Mouse (Mus musculus) forebrain, postnatal 0 days (tissue): ENCODE results near the gene Synpo2l. TPM values are rescaled to one million over a fixed set of nuclear protein-coding genes. Genes with fewer than 3 reads are reported as not detected.

ENCODE experiments used
- ATAC-seq: fragments of 200-750 bp; cut with Nextera tagmentation; 2 replicates; pipeline ENCODE4 v1.8.0; 2017; ENCODE audit warnings: mild to moderate bottlenecking, moderate library complexity
- DNase-seq: peaks from one replicate; pipeline ENCODE4 v3.0.0-alpha.2; 2015
- H3K27ac ChIP-seq: fragments of 300-500 bp; sonication (generic); 2 replicates; pipeline ENCODE4 v1.5.1; 2014; ENCODE audit warnings: low read depth, mild to moderate bottlenecking, antibody characterized with exemption, low read length, moderate library complexity, mixed read lengths
- H3K27me3 ChIP-seq: fragments of 300-500 bp; sonication (generic); 2 replicates; pipeline ENCODE4 v1.6.1; 2014; ENCODE audit warnings: mild to moderate bottlenecking, low read length, mixed read lengths; ENCODE audit not compliant: insufficient read depth
- H3K36me3 ChIP-seq: fragments of 300-500 bp; sonication (generic); 2 replicates; pipeline ENCODE4 v1.6.1; 2014; ENCODE audit warnings: mild to moderate bottlenecking, moderate library complexity; ENCODE audit not compliant: insufficient read depth
- H3K4me1 ChIP-seq: fragments of 300-500 bp; sonication (generic); 2 replicates; pipeline ENCODE4 v1.6.1; 2014; ENCODE audit warnings: antibody characterized with exemption; ENCODE audit not compliant: insufficient read depth
- H3K4me2 ChIP-seq: fragments of 300-500 bp; sonication (generic); 2 replicates; pipeline ENCODE4 v1.6.1; 2014; ENCODE audit warnings: low read depth, mild to moderate bottlenecking, moderate library complexity
- H3K4me3 ChIP-seq: fragments of 300-500 bp; sonication (generic); 2 replicates; pipeline ENCODE4 v1.5.1; 2014; ENCODE audit warnings: low read depth, low read length, mixed read lengths
- H3K9ac ChIP-seq: fragments of 300-500 bp; sonication (generic); 2 replicates; pipeline ENCODE4 v1.6.1; 2014; ENCODE audit warnings: mild to moderate bottlenecking
- H3K9me3 ChIP-seq: fragments of 300-500 bp; sonication (generic); 2 replicates; pipeline ENCODE4 v1.6.1; 2016; ENCODE audit warnings: low read length
- CTCF ChIP-seq: sonication (generic); IDR thresholded peaks from 2 replicates; pipeline ENCODE4 v1.5.1; 2016; ENCODE audit warnings: antibody characterized with exemption, control low read depth, low read depth
- WGBS: fragments of 180-500 bp; shearing (Covaris S2); extraction: QIAGEN DNeasy Blood & Tissue Kit; methylation state at CpG from one replicate; pipeline ENCODE4 v1.1.7; 2014; 5-methylcytosine and 5-hydroxymethylcytosine counted together
- polyA plus RNA-seq: library from polyadenylated mRNA; unstranded; fragments of >200 nt; fragmentation: Nextera tagmentation; extraction: Ambion mirVana; gene quantifications from 2 replicates; pipeline ENCODE4 v1.2.1, GENCODE M21; 2015
- total RNA-seq: library from RNA; depleted of rRNA; stranded (reverse); fragments of >200 nt; gene quantifications from 2 replicates; pipeline ENCODE4 v1.2.3, GENCODE M21; 2014

Synpo2l gene
- total and polyA plus RNA-seq, 2 experiments from 2014 or later: 0.17 to 0.24 TPM

- Histone ChIP-seq H3K27me3 (no peaks in the 10 kb centered on the region), H3K9ac (peak overlapping the region; percentile 93), H3K4me2 (peak overlapping the region; percentile 64), H3K27ac (peak overlapping the region; percentile 92), H3K4me3 (peak overlapping the region; percentile 82), H3K4me1 (peaks cover 14% of the 10 kb centered on the region), H3K36me3 (0 out of 2 replicates have a peak, but pooled peaks cover 10% of the 10 kb centered on the region), H3K9me3 (no peaks in the 10 kb centered on the region)
- no peak for TF ChIP-seq CTCF
- ATAC-seq (peak; percentile 34), DNase-seq (peak; percentile 4)
- WGBS: 14% methylated on average over 15 of the region's 15 CpGs
Measured at GRCm38 (mm10) chr14:20702096-20702740, 34.1 kb upstream of the Synpo2l start.

- Histone ChIP-seq H3K4me1 (peaks cover 19% of the 10 kb centered on the region), H3K27me3 (no peaks in the 10 kb centered on the region), H3K4me3 (peak overlapping the region; percentile 82; the same call in 1 of the 2 replicates), H3K27ac (no peak overlapping the region), H3K4me2 (peak overlapping the region; percentile 64), H3K9me3 (no peaks in the 10 kb centered on the region), H3K36me3 (0 out of 2 replicates have a peak, but pooled peaks cover 10% of the 10 kb centered on the region), H3K9ac (no peak overlapping the region)
- WGBS: 66% methylated on average over 8 of the region's 8 CpGs
- ATAC-seq: no peak
- DNase-seq: no peak
- no peak for TF ChIP-seq CTCF
Measured at GRCm38 (mm10) chr14:20701554-20701953, 33.4 kb upstream of the Synpo2l start.

- WGBS: 89% methylated on average over 3 of the region's 3 CpGs
- no peak for TF ChIP-seq CTCF
- H3K9me3 ChIP-seq: no peaks in the 10 kb centered on the region
- H3K27me3 ChIP-seq: no peaks in the 10 kb centered on the region
- ATAC-seq: no peak
- no peak for DNase-seq
- H3K9ac ChIP-seq: no peak overlapping the region
- no peak overlapping the region for H3K27ac ChIP-seq
- 0 out of 2 replicates have a peak, but pooled peaks cover 10% of the 10 kb centered on the region for H3K36me3 ChIP-seq
- H3K4me1 ChIP-seq: peaks cover 23% of the 10 kb centered on the region
- no peak overlapping the region for H3K4me2 ChIP-seq
- H3K4me3 ChIP-seq: no peak overlapping the region
Measured at GRCm38 (mm10) chr14:20700362-20700761, 32.2 kb upstream of the Synpo2l start.

GRCm38 (mm10) chr14:20698515-20698914, 30.4 kb upstream of the Synpo2l start:
- Histone ChIP-seq H3K27me3 (no peaks in the 10 kb centered on the region), H3K4me3 (no peak overlapping the region), H3K9me3 (no peaks in the 10 kb centered on the region), H3K4me1 (peaks cover 28% of the 10 kb centered on the region), H3K36me3 (peaks cover 13% of the 10 kb centered on the region), H3K27ac (no peak overlapping the region), H3K4me2 (peak overlapping the region; percentile 71), H3K9ac (0 out of 2 replicates have a peak overlapping the region, but pooled peaks have one; percentile 18)
- no peak for TF ChIP-seq CTCF
- no peak for DNase-seq
- WGBS: 86% methylated on average over 2 of the region's 2 CpGs
- no peak for ATAC-seq

GRCm38 (mm10) chr14:20696986-20697385, 28.8 kb upstream of the Synpo2l start:
- ATAC-seq (0 out of 2 replicates have a peak, but pooled peaks have one; percentile 18), DNase-seq (peak; percentile 65)
- Histone ChIP-seq H3K4me3 (peak overlapping the region; percentile 83), H3K9me3 (no peaks in the 10 kb centered on the region), H3K27ac (0 out of 2 replicates have a peak overlapping the region, but pooled peaks have one; percentile 10), H3K4me1 (peaks cover 28% of the 10 kb centered on the region), H3K4me2 (peak overlapping the region; percentile 71), H3K9ac (no peak overlapping the region), H3K27me3 (no peaks in the 10 kb centered on the region), H3K36me3 (peaks cover 28% of the 10 kb centered on the region)
- 12% methylated on average over 1 of the region's 1 CpGs for WGBS
- TF ChIP-seq CTCF: peak; percentile 68

- peak; percentile 13 for DNase-seq
- Histone ChIP-seq H3K4me1 (peaks cover 28% of the 10 kb centered on the region), H3K36me3 (peaks cover 38% of the 10 kb centered on the region), H3K27ac (peak overlapping the region; percentile 95), H3K9ac (peak overlapping the region; percentile 86), H3K27me3 (no peaks in the 10 kb centered on the region), H3K4me3 (peak overlapping the region; percentile 83), H3K9me3 (no peaks in the 10 kb centered on the region), H3K4me2 (peak overlapping the region; percentile 71)
- 11% methylated on average over 27 of the region's 27 CpGs for WGBS
- no peak for ATAC-seq
- no peak for TF ChIP-seq CTCF
Measured at GRCm38 (mm10) chr14:20695761-20696520, 27.8 kb upstream of the Synpo2l start.
